ENCODE assay signal across 8 mouse cellular contexts in genomic region chr13:23453362-23453862, GRCm38 (mm10). TPM values are rescaled to one million over a fixed set of nuclear protein-coding genes. Genes with fewer than 3 reads are reported as not detected.
DNase-seq lines count a peak whose midpoint lies in the region; ATAC-seq lines count a peak whose summit lies in the region.

No protein-coding gene starts in this region.

- ATAC-seq in erythroblast, adult 5-6 weeks (replicated peaks; ENCODE audit: low FRiP score, poor library complexity, severe bottlenecking): peak; percentile 79
- ATAC-seq in kidney, embryonic 14.5 days (ENCODE audit: low FRiP score, low TSS enrichment): peak; percentile 88
- ATAC-seq in liver, embryonic 13.5 days (ENCODE audit: low read depth): peak; percentile 83
- ATAC-seq in stomach, embryonic 15.5 days (ENCODE audit: insufficient read depth, low FRiP score, low read depth): peak; percentile 82

- WGBS in heart, embryonic 10.5 days: under 1% methylated on average over 25 of the region's 25 CpGs
- WGBS in kidney, embryonic 14.5 days: under 1% methylated on average over 25 of the region's 25 CpGs
- WGBS in liver, embryonic 13.5 days (ENCODE audit: insufficient replicate concordance): under 1% methylated on average over 25 of the region's 25 CpGs
- WGBS in stomach, embryonic 15.5 days: under 1% methylated on average over 25 of the region's 25 CpGs

- H3K9me3 ChIP-seq in heart, embryonic 10.5 days: no peaks in the 10 kb centered on the region
- H3K9me3 ChIP-seq in kidney, embryonic 14.5 days (ENCODE audit: control insufficient read depth, low read length): no peaks in the 10 kb centered on the region
- H3K9me3 ChIP-seq in liver, embryonic 13.5 days (replicated peaks): no peaks in the 10 kb centered on the region
- no peaks in the 10 kb centered on the region for H3K9me3 ChIP-seq in stomach, embryonic 15.5 days

- 0 out of 2 replicates have a peak, but pooled peaks cover 4% of the 10 kb centered on the region for H3K27me3 ChIP-seq in heart, embryonic 10.5 days (ENCODE audit: insufficient read depth, poor library complexity, severe bottlenecking)
- H3K27me3 ChIP-seq in kidney, embryonic 14.5 days (ENCODE audit: control insufficient read depth, insufficient read depth, low read length): no peaks in the 10 kb centered on the region
- H3K27me3 ChIP-seq in liver, embryonic 13.5 days: no peaks in the 10 kb centered on the region
- no peaks in the 10 kb centered on the region for H3K27me3 ChIP-seq in stomach, embryonic 15.5 days (replicated peaks)

- peak; percentile 83 to 85 for DNase-seq in B cell, adult 2 months
- peak; percentile 40 to 58 for DNase-seq in adrenal gland, postnatal 4 days (ENCODE audit: low spot score in 2 of 2)
- peak; percentile 90 for DNase-seq in heart, embryonic 10.5 days (ENCODE audit: low spot score)
- peak; percentile 78 for DNase-seq in liver, embryonic 13.5 days
- peak; percentile 81 to 82 for DNase-seq in natural killer cell, adult 2 months (ENCODE audit: low spot score in 2 of 2)

- peak overlapping the region; percentile 38 for H3K4me2 ChIP-seq in kidney, embryonic 14.5 days (replicated peaks; ENCODE audit: low read depth, low read length)
- peak overlapping the region; percentile 65 for H3K4me2 ChIP-seq in liver, embryonic 13.5 days
- peak overlapping the region; percentile 60 for H3K4me2 ChIP-seq in stomach, embryonic 15.5 days

- H3K4me3 ChIP-seq in heart, embryonic 10.5 days: peak overlapping the region; percentile 68
- peak overlapping the region; percentile 71 for H3K4me3 ChIP-seq in kidney, embryonic 14.5 days (ENCODE audit: low read length)
- H3K4me3 ChIP-seq in liver, embryonic 13.5 days (replicated peaks): peak overlapping the region; percentile 77
- H3K4me3 ChIP-seq in stomach, embryonic 15.5 days (replicated peaks): peak overlapping the region; percentile 67

- H3K9ac ChIP-seq in kidney, embryonic 14.5 days (ENCODE audit: low read depth, low read length): peak overlapping the region; percentile 69
- H3K9ac ChIP-seq in liver, embryonic 13.5 days: peak overlapping the region; percentile 85
- H3K9ac ChIP-seq in stomach, embryonic 15.5 days: peak overlapping the region; percentile 44

- peak overlapping the region; percentile 82 for H3K27ac ChIP-seq in heart, embryonic 10.5 days
- peak overlapping the region; percentile 87 for H3K27ac ChIP-seq in kidney, embryonic 14.5 days (ENCODE audit: low read depth, low read length)
- peak overlapping the region; percentile 91 for H3K27ac ChIP-seq in liver, embryonic 13.5 days
- H3K27ac ChIP-seq in stomach, embryonic 15.5 days: peak overlapping the region; percentile 92

- peaks cover 5% of the 10 kb centered on the region; the same call in 1 of the 2 replicates for H3K4me1 ChIP-seq in heart, embryonic 10.5 days
- no peaks in the 10 kb centered on the region for H3K4me1 ChIP-seq in kidney, embryonic 14.5 days (ENCODE audit: control insufficient read depth, insufficient read depth, low read length)
- peaks cover 53% of the 10 kb centered on the region for H3K4me1 ChIP-seq in liver, embryonic 13.5 days (replicated peaks)
- no peaks in the 10 kb centered on the region; the same call in 1 of the 2 replicates for H3K4me1 ChIP-seq in stomach, embryonic 15.5 days

- no peaks in the 10 kb centered on the region for H3K36me3 ChIP-seq in heart, embryonic 10.5 days
- no peaks in the 10 kb centered on the region for H3K36me3 ChIP-seq in kidney, embryonic 14.5 days (ENCODE audit: control insufficient read depth, insufficient read depth, low read length)
- no peaks in the 10 kb centered on the region for H3K36me3 ChIP-seq in liver, embryonic 13.5 days
- H3K36me3 ChIP-seq in stomach, embryonic 15.5 days: no peaks in the 10 kb centered on the region

RNA-seq across cellular contexts. Expression of gene Btn1a1, which starts 12.3 kb away (rescaled TPM):
- total RNA-seq in adrenal gland, postnatal 4 days (2021): under 1 TPM; 0.20 to 0.87 TPM
- total RNA-seq in erythroblast, adult 5-6 weeks (2015; ENCODE audit: low replicate concordance): 4.2 and 4.4 TPM in 2 replicates
- 6.5 and 15.5 TPM in 2 replicates for total RNA-seq in erythroblast, adult 5-6 weeks (2017; ENCODE audit: low replicate concordance)
- polyA plus RNA-seq in heart, embryonic 10.5 days (2016; fragmentation: Nextera tagmentation; extraction: Ambion mirVana): 0.04 and 0.96 TPM in 2 replicates
- 0.09 TPM in 2 replicates for polyA plus RNA-seq in kidney, embryonic 14.5 days (2014; fragmentation: Nextera tagmentation; extraction: Ambion mirVana)
- polyA plus RNA-seq in liver, embryonic 13.5 days (2015; fragmentation: Nextera tagmentation; extraction: Ambion mirVana): 1.5 and 2.0 TPM in 2 replicates
- 0.09 and 0.22 TPM in 2 replicates for polyA plus RNA-seq in stomach, embryonic 15.5 days (2015; fragmentation: Nextera tagmentation; extraction: Ambion mirVana)

RNA-seq across cellular contexts. Expression of gene Abt1, which starts 29.7 kb away (rescaled TPM):
- total RNA-seq in adrenal gland, postnatal 4 days (2021): 1 to 10 TPM; 7.9 to 8.9 TPM
- 1.7 and 1.9 TPM in 2 replicates for total RNA-seq in erythroblast, adult 5-6 weeks (2015; ENCODE audit: low replicate concordance)
- total RNA-seq in erythroblast, adult 5-6 weeks (2017; ENCODE audit: low replicate concordance): 1.4 and 1.7 TPM in 2 replicates
- 10.1 and 13.0 TPM in 2 replicates for polyA plus RNA-seq in heart, embryonic 10.5 days (2016; fragmentation: Nextera tagmentation; extraction: Ambion mirVana)
- 12.5 and 13.5 TPM in 2 replicates for polyA plus RNA-seq in kidney, embryonic 14.5 days (2014; fragmentation: Nextera tagmentation; extraction: Ambion mirVana)
- 8.3 and 9.1 TPM in 2 replicates for polyA plus RNA-seq in liver, embryonic 13.5 days (2015; fragmentation: Nextera tagmentation; extraction: Ambion mirVana)
- 10.7 and 11.9 TPM in 2 replicates for polyA plus RNA-seq in stomach, embryonic 15.5 days (2015; fragmentation: Nextera tagmentation; extraction: Ambion mirVana)

RNA-seq across cellular contexts. Expression of gene Btn2a2, which starts 35.2 kb away (rescaled TPM):
- total RNA-seq in adrenal gland, postnatal 4 days (2021): under 1 TPM in 1 of 2 experiments, not detected in 1; 0.17 TPM
- total RNA-seq in erythroblast, adult 5-6 weeks (2015; ENCODE audit: low replicate concordance): not detected in 2 replicates
- total RNA-seq in erythroblast, adult 5-6 weeks (2017; ENCODE audit: low replicate concordance): not detected in 2 replicates
- polyA plus RNA-seq in heart, embryonic 10.5 days (2016; fragmentation: Nextera tagmentation; extraction: Ambion mirVana): 0.30 and 0.75 TPM in 2 replicates
- polyA plus RNA-seq in kidney, embryonic 14.5 days (2014; fragmentation: Nextera tagmentation; extraction: Ambion mirVana): 0.31 and 0.87 TPM in 2 replicates
- polyA plus RNA-seq in liver, embryonic 13.5 days (2015; fragmentation: Nextera tagmentation; extraction: Ambion mirVana): not detected in 2 replicates
- polyA plus RNA-seq in stomach, embryonic 15.5 days (2015; fragmentation: Nextera tagmentation; extraction: Ambion mirVana): 0.08 and 0.15 TPM in 2 replicates

Comparison
In these comparisons a context has a peak if more than half of its experiments do, and no peak if none do; other contexts are left out.
1. Peak in every context shown above with its lines: DNase-seq, ATAC-seq, H3K4me3 ChIP-seq and H3K27ac ChIP-seq.